Mouse (Mus musculus) gastrocnemius, postnatal 14 days (tissue): ENCODE measurements at regions not wholly inside any gene's neighbourhood (a gene's known extent, or its start where the extent isn't known, plus 50 kb on each side); places are given as distances from the start of the nearest gene placed in this dataset.

ENCODE experiments used
- DNase-seq: peaks from one replicate; pipeline ENCODE4 v3.0.0; 2021; ENCODE audit warnings: mixed read lengths
- intact Hi-C: fragments of 180-260 bp; cut with DNase I; formaldehyde crosslinking; loops from one replicate; pipeline ENCODE4 v1.15.1; 2025; ENCODE audit warnings: low total_unique reads

DNA sequence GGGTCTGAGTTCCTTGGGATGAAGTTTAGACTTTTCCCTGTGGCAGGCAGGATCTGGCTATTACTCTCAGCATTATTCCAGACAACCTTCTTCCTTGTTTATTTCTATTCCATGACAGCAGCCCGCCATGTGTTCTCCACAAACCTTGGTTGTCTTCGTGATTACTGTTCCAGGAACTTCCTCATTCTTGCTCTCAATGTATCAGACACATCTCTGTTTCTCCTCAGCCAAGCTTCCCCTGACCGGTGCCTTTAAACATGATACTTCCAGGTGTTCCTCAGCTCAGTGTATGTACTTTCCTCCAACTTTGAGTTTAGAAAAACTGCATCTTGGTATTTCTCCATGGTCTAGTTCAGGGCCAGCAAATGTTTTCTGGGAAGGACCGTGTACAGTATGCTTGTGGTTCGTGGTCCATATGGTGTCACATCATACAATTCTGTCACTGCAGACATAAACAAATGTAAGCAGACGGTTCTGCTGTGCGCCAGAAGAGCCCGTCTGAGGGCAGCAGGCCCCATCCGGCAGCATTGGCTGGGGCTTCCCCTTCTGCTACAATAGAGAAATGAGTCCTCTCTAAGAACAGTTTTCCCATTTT is 64.2 kb downstream of the Peg10 start:
- no peak for DNase-seq
- intact Hi-C loops, result no loop called here

DNA sequence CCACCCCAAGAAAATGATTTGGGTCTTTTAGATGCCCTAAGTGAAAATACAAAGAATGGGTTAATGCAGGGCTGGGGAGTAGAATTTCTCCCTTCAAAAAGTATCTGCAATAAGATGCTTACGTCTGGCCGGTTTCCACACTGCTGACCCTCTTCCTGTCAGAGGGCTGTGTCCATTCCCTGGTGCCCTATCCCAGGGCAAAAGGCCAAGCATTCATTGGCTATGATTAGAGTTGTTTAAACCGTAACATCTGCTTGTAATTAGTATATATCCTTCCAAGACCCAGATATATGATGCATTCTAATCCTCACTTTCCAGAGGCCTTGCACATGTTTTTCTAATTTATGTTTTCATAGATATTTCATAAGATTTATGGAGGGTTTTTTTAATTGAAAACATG is 66.1 kb downstream of the Peg10 start:
- intact Hi-C loops, result no loop called here
- DNase-seq, result peak; percentile 12

DNA sequence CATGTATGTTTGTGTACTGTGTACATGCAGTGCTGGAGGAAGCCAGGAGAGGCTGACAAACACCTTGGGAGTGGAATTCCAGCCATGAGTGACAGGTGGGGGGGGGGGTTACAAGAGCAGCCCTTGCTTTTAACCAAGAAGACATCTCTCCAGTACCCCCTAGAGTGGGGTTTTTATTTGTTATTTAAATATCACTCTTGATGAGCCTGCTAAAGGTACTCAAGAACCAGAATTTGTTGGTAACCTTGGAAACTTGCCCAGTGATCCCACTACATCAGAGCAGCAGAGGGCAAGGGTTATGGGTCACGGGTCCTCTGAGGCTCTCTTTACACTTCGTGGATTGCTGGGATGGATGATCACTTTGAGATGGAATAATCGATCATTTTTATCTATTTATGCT is 69.8 kb downstream of the Peg10 start:
- DNase-seq, result no peak
- intact Hi-C loops, result no loop called here

DNA sequence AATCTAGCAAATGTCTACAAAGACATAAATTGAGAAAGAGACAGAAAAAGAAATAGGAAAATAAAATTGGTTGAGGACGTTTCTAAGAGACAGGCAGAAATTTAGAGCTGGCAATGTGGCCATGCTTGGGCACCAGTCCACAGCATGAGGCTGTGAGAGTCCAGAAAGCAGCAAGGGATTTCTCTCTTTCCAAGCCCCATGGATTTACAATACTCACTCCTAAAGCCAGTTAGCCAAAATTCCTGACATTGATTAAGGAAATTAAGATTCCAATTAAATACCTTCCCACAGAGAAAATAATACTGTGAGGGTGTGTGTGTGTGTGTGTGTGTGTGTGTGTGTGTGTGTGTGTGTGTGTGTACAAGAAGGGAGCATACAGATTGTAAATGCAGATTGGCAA is 61.5 kb upstream of the Ppp1r9a start:
- intact Hi-C loops, result no loop called here
- DNase-seq, result no peak

DNA sequence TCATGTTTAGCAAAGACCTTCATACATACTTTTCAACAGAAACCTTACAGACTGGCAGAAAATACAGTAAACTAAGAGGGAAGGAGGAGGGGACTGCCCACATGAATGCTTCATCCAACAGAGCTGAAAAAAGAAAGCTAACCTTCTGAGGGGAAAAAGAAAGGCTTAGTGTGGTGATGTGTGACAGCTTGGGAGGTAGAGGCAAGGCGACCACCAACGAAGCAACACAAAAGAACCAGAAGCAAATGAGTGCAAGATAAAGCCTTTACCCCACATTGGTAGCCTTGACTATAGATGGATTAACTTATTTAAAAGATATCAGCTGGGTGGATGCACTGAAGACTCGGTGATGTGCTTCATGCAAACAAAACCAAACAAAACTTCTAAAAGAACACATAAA is 53.0 kb upstream of the Ppp1r9a start:
- no peak for DNase-seq
- intact Hi-C loops, result no loop called here

- DNase-seq, result no peak
These were observed 51.7 kb upstream of the Ppp1r9a start for GRCm38 (mm10) chr6:4851040-4851439.

More at GRCm38 (mm10) chr6:4851040-4851439, 51.7 kb upstream of the Ppp1r9a start:
- intact Hi-C loops, result no loop called here
